Mouse (Mus musculus): Measurements from ENCODE around the gene Gm12184. TPM values are rescaled to one million over a fixed set of nuclear protein-coding genes. Genes with fewer than 3 reads are reported as not detected.
"Not testable (repeated sequence)": the region's sequence is repeated elsewhere in the genome, so short reads cannot be mapped to it uniquely, and the experiment has no call there.

Gm12184 gene
- polyA plus RNA-seq, 1 experiment from 2014 or later, result 2.3 TPM

DNA sequence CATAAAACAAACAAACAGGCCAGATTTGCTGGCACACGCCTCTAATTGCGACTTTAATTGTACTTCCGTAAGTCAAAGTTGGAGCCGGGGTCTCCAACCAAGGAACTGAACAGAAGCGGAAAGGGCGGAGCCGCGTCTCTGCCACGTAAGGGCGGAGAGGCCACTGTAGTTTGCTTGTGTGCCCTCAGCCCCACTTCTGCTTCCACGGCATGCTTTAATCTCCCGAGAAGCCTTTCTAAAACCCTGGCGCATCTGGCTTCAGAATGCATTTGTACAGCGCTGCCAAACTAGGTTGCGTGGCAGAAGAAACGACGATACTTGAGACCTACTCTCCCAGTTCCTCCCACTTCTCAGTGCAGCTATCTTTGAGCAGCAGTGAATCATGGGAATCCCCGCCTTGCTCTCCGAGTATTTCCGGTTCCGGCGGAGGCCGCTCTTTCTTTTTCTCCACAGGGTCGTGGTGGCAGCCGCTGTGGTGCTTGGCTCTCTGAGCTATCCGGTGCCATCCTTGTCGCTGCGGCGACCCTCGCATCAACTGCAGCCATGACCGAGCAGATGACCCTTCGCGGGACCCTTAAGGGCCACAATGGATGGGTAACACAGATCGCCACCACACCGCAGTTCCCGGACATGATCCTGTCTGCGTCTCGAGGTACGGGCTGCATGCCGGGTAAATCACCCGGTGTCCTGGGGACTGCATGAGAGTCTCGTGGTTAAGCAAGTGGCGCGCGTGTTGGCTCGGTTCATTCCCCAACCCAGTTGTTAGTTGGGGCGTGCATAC is 26.3 kb downstream of the Gm12184 start, which contains the start of gene Rack1:
Gene Rack1 (plus strand): TSS at position 412 of the 781 bp plus-strand sequence.
- peaks cover 42% of the 10 kb centered on the region for H3K36me3 ChIP-seq (replicated peaks)
- peaks cover 41% of the 10 kb centered on the region for H3K4me1 ChIP-seq
- under 1% methylated on average over 47 of the region's 47 CpGs for WGBS
- peak; percentile 91 for DNase-seq (ENCODE audit: extremely low spot score, low spot score)
- no peaks in the 10 kb centered on the region for H3K27me3 ChIP-seq (ENCODE audit: poor library complexity, severe bottlenecking)
- H3K9me3 ChIP-seq, result no peaks in the 10 kb centered on the region
- peak within 1 kb of the TSS; percentile 95 for H3K27ac ChIP-seq
- H3K4me3 ChIP-seq, result peak within 1 kb of the TSS; percentile 81

DNA sequence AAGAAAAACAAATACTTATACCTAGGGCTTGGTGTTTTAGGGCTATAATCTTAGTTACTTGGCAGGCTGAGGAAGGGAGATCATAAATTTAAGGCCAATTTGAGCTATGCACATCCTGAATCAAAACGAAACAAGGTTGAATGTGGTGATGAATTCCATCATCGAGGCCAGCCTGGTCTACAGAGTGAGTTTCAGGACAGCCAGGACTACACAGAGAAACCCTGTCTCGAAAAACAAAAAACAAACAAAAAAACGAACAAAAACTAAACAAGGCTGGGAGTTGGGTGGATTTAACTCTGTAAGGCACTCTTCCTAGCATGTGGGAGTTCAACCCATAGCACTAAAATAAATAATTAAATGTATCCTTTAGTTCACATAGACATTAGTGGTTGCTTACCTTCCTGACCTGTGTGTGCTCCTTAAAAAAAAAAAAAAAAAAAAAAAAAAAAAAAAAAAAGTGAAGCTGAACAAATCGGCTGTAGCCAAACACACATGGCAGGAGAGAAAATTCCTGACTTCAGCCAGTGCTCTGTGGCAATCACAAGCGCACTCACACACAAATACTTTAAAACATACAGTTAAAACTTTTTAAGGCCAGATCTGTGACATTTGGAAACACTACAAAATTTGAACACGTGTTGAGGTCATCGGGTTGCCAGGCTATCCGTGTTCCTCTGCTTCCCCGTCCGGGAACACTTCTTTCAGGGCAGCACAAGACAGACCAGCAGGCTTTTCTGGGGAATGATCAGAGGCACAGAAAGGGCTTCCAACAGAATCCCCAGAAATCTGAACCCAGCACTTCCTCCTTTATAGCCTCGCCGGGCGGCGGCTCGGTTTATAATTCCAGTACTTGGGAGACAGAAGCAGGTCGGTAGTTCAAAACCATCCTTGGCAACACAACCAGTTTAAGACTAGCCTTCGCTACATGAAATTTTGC is 27.2 kb downstream of the Gm12184 start:
- Histone ChIP-seq H3K27me3 (ENCODE audit: poor library complexity, severe bottlenecking) (no peaks in the 10 kb centered on the region), H3K36me3 (replicated peaks) (peaks cover 33% of the 10 kb centered on the region), H3K4me3 (peak overlapping the region; percentile 81), H3K4me1 (peaks cover 41% of the 10 kb centered on the region), H3K27ac (peak overlapping the region; percentile 95), H3K9me3 (no peaks in the 10 kb centered on the region)
- 12% methylated on average over 18 of the region's 18 CpGs for WGBS
- DNase-seq (ENCODE audit: extremely low spot score, low spot score), result peak; percentile 57

GRCm38 (mm10) chr11:48798308-48798707 is 28.1 kb downstream of the Gm12184 start:
- no peak for DNase-seq (ENCODE audit: extremely low spot score, low spot score)
- WGBS, result 79% methylated on average over 7 of the region's 7 CpGs
- Histone ChIP-seq H3K36me3 (replicated peaks) (peaks cover 24% of the 10 kb centered on the region), H3K4me1 (peaks cover 40% of the 10 kb centered on the region), H3K4me3 (peak overlapping the region; percentile 81; the same call in 1 of the 2 replicates), H3K27ac (peak overlapping the region; percentile 95; the same call in 1 of the 2 replicates), H3K27me3 (ENCODE audit: poor library complexity, severe bottlenecking) (no peaks in the 10 kb centered on the region), H3K9me3 (no peaks in the 10 kb centered on the region)

DNA sequence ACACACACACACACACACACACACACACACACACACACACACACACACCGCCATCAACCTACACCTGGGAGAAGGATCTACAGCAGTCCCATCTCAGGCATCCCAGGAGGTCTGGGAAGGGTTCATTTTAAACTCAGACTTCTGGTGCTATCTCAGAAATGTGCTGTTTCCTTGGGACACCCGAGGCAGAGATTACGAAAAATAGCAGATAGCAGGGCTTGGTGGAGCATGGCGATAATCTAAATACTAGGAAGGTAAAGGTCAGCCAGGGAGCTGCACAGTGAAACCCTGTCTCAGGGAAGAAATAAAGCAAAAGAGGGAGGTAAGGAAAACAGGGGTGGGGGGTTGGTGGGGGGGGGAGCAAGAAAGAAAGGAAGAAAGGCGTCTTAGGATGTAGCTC is 29.2 kb downstream of the Gm12184 start:
- peaks cover 14% of the 10 kb centered on the region for H3K36me3 ChIP-seq (replicated peaks)
- H3K4me1 ChIP-seq, result peaks cover 30% of the 10 kb centered on the region
- no peak for DNase-seq (ENCODE audit: extremely low spot score, low spot score)
- H3K27ac ChIP-seq, result no peak overlapping the region
- no peak overlapping the region; the same call in 1 of the 2 replicates for H3K4me3 ChIP-seq
- 89% methylated on average over 5 of the region's 5 CpGs for WGBS
- H3K27me3 ChIP-seq (ENCODE audit: poor library complexity, severe bottlenecking), result no peaks in the 10 kb centered on the region
- no peaks in the 10 kb centered on the region for H3K9me3 ChIP-seq

GRCm38 (mm10) chr11:48796290-48796689 is 30.2 kb downstream of the Gm12184 start:
- WGBS, result 84% methylated on average over 4 of the region's 4 CpGs

DNA sequence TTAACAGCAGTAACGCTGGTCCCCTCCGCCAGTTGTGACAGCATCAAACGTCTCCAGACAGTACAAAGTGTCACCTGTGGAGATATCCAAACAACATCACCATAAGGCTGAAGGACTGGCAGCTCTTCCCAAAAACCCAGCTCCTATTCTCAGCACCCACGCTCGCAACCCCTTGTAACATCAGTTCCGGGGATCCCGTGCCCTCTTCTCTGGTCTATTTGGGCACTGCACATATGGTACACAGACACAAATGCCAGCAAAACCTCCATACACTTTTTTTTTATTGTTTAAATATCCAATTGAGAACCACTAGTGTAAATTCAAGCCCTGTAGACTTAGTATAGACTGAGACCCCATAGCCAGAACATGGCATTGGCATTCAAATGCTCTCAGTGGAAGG is 31.2 kb downstream of the Gm12184 start:
- no peaks in the 10 kb centered on the region for H3K27me3 ChIP-seq (ENCODE audit: poor library complexity, severe bottlenecking)
- H3K4me3 ChIP-seq, result no peak overlapping the region
- H3K9me3 ChIP-seq, result no peaks in the 10 kb centered on the region
- DNase-seq (ENCODE audit: extremely low spot score, low spot score), result no peak
- no peak overlapping the region for H3K27ac ChIP-seq
- peaks cover 23% of the 10 kb centered on the region for H3K4me1 ChIP-seq
- no peaks in the 10 kb centered on the region for H3K36me3 ChIP-seq (replicated peaks)
- 92% methylated on average over 7 of the region's 7 CpGs for WGBS

More at GRCm38 (mm10) chr11:48796290-48796689, 30.2 kb downstream of the Gm12184 start:
- DNase-seq (ENCODE audit: extremely low spot score, low spot score), result no peak
- no peaks in the 10 kb centered on the region for H3K27me3 ChIP-seq (ENCODE audit: poor library complexity, severe bottlenecking)
- H3K27ac ChIP-seq, result no peak overlapping the region
- peaks cover 4% of the 10 kb centered on the region for H3K36me3 ChIP-seq (replicated peaks)
- H3K4me3 ChIP-seq, result no peak overlapping the region
- H3K9me3 ChIP-seq, result no peaks in the 10 kb centered on the region
- peaks cover 20% of the 10 kb centered on the region for H3K4me1 ChIP-seq

DNA sequence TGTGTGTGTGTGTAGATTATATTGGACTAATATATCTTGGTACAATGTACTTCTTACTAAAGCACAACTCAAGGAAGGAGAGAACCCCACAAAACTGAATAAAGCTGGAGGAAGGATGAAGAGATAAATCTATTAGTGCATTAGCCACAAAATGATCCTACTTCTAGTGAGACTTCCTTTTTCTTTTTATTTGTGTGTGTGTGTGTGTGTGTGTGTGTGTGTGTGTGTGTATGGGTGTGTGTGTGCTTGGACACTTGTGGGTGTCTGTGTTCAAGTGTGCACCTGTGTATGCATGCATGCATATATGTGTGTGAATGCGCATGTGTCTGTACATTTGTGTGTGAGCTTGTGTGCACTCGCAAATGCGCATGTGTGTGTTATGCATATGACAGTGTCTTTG is 33.3 kb downstream of the Gm12184 start:
- H3K4me1 ChIP-seq, result peaks cover 14% of the 10 kb centered on the region
- no peak overlapping the region for H3K4me3 ChIP-seq
- WGBS, result 98% methylated on average over 3 of the region's 3 CpGs
- no peaks in the 10 kb centered on the region for H3K36me3 ChIP-seq (replicated peaks)
- no peaks in the 10 kb centered on the region for H3K27me3 ChIP-seq (ENCODE audit: poor library complexity, severe bottlenecking)
- no peak for DNase-seq (ENCODE audit: extremely low spot score, low spot score)
- H3K27ac ChIP-seq, result no peak overlapping the region
- no peaks in the 10 kb centered on the region for H3K9me3 ChIP-seq

DNA sequence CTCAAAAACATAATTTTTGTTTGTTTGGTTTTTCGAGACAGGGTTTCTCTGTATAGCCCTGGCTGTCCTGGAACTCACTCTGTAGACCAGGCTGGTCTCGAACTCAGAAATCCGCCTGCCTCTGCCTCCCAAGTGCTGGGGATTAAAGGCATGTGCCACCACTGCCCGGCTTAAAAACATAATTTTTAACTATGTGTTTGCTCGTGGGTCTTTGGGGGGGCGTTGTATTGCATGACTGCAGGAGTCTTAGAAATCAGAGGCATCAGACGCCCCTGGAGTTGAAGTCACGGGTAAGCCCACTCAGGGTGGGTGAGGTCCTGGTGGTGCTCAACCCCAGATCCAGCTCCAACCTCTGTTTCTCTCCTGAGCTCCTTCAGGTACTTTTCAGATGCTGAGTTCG is 34.6 kb downstream of the Gm12184 start:
- DNase-seq (ENCODE audit: extremely low spot score, low spot score); H3K4me3 ChIP-seq; H3K36me3 ChIP-seq (replicated peaks); H3K9me3 ChIP-seq; H3K27me3 ChIP-seq (ENCODE audit: poor library complexity, severe bottlenecking); H3K27ac ChIP-seq: not testable (repeated sequence)
- WGBS, result 91% methylated on average over 9 of the region's 9 CpGs
- H3K4me1 ChIP-seq, result peaks cover 12% of the 10 kb centered on the region

DNA sequence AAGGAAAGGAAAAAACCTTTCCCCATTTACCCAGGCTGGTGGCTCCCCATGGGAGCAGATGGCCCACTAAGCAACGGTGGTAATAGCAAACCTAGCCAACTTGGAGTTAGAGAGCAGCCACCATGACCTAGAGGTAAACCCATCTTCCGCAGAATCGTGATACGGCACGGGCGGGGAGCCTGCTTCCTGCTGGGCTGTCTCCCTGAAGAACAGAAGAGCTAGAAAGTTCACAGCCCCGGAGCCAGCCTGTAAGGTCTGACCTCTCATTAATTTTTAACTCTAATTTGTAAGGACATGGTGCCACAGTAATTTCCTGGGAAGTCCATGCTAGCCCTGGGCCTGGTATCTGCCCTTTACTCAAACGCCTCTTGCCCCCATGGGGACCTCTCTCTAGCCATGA is 35.5 kb downstream of the Gm12184 start:
- no peak overlapping the region for H3K27ac ChIP-seq
- H3K27me3 ChIP-seq (ENCODE audit: poor library complexity, severe bottlenecking), result no peaks in the 10 kb centered on the region
- peaks cover 12% of the 10 kb centered on the region for H3K4me1 ChIP-seq
- H3K9me3 ChIP-seq, result no peaks in the 10 kb centered on the region
- H3K4me3 ChIP-seq, result no peak overlapping the region
- no peak for DNase-seq (ENCODE audit: extremely low spot score, low spot score)
- WGBS, result 68% methylated on average over 8 of the region's 8 CpGs
- no peaks in the 10 kb centered on the region for H3K36me3 ChIP-seq (replicated peaks)

- no peaks in the 10 kb centered on the region for H3K27me3 ChIP-seq (ENCODE audit: poor library complexity, severe bottlenecking)
- H3K36me3 ChIP-seq (replicated peaks), result no peaks in the 10 kb centered on the region
- peak overlapping the region; percentile 40 for H3K4me3 ChIP-seq
- H3K4me1 ChIP-seq, result peaks cover 12% of the 10 kb centered on the region
- peak; percentile 73 for DNase-seq (ENCODE audit: extremely low spot score, low spot score)
- no peak overlapping the region for H3K27ac ChIP-seq
- H3K9me3 ChIP-seq, result 0 out of 2 replicates have a peak, but pooled peaks cover 4% of the 10 kb centered on the region
- WGBS, result 16% methylated on average over 20 of the region's 20 CpGs
Observed at GRCm38 (mm10) chr11:48789973-48790823, 36.3 kb downstream of the Gm12184 start.

DNA sequence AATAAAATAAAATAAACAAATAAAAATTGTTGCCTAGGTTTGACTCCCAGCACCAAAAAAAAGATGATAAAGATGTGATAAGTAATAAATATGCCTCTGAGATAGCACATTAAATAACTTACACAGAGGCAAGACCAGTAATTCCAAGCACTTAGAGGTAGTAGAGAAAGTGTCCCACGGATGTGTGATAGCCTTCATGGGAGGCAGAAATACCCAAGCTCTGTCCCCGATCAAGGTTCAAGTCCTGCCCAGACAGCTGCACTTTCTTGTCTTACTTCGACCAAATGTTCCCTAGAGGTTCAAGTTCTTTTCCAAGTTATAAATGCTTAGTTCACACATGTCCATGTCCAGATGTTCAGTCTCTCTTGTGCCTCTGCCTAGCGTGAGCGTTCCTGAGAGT is 37.2 kb downstream of the Gm12184 start:
- H3K9me3 ChIP-seq, result 0 out of 2 replicates have a peak, but pooled peaks cover 4% of the 10 kb centered on the region
- H3K27me3 ChIP-seq (ENCODE audit: poor library complexity, severe bottlenecking), result no peaks in the 10 kb centered on the region
- H3K36me3 ChIP-seq (replicated peaks), result no peaks in the 10 kb centered on the region
- WGBS, result 88% methylated on average over 5 of the region's 5 CpGs
- H3K4me3 ChIP-seq, result no peak overlapping the region
- DNase-seq (ENCODE audit: extremely low spot score, low spot score), result no peak
- no peak overlapping the region for H3K27ac ChIP-seq
- peaks cover 12% of the 10 kb centered on the region for H3K4me1 ChIP-seq

Data from forebrain, embryonic 10.5 days (tissue).